Mouse (Mus musculus): ENCODE results near the gene P2ry12. TPM values are rescaled to one million over a fixed set of nuclear protein-coding genes. Genes with fewer than 3 reads are reported as not detected.

Gene P2ry12
- total RNA-seq, 1 experiment: 0.09 TPM

GRCm38 (mm10) chr3:59228730-59229551, 33.7 kb downstream of the P2ry12 start:
- no peaks in the 10 kb centered on the region for H3K9me3 ChIP-seq (ENCODE audit: control insufficient read depth, insufficient read depth, low read depth, low read length)
- DNase-seq (ENCODE audit: low read depth, low spot score): no peak
- no peak overlapping the region for H3K4me3 ChIP-seq (ENCODE audit: insufficient read depth in 1 of 2, low read depth in 1 of 2, low read length in 2 of 2, poor library complexity in 1 of 2, severe bottlenecking in 1 of 2)
- no peak overlapping the region for H3K27ac ChIP-seq (ENCODE audit: insufficient read depth, low read depth, low read length, poor library complexity, severe bottlenecking)
- in situ Hi-C loops (cut with MboI; ENCODE audit: low sequenced_read_pairs in 2 of 2, unreplicated experiment in 2 of 2): no loop called here
- H3K36me3 ChIP-seq (ENCODE audit: control insufficient read depth, insufficient read depth, low read length, poor library complexity, severe bottlenecking): no peaks in the 10 kb centered on the region
- TF ChIP-seq ZC3H11A (IDR thresholded peaks at IDR 0.05; ENCODE audit: borderline replicate concordance, low read depth, low read length) (no peak), HCFC1 (IDR thresholded peaks at IDR 0.05; ENCODE audit: borderline replicate concordance, insufficient read depth, low read length) (no peak), ZNF384 (IDR thresholded peaks at IDR 0.05; ENCODE audit: low read depth, low read length) (no peak), MAFK (IDR thresholded peaks at IDR 0.05; ENCODE audit: insufficient read depth, low read depth, low read length) (no peak), CHD2 (IDR thresholded peaks at IDR 0.05; ENCODE audit: low read depth, low read length) (no peak)
- H3K4me1 ChIP-seq (ENCODE audit: control insufficient read depth in 2 of 2, insufficient read depth in 2 of 2, low read length in 2 of 2, poor library complexity in 1 of 2): no peaks in the 10 kb centered on the region
- no peak overlapping the region for H3K9ac ChIP-seq (ENCODE audit: insufficient read depth, low read depth, low read length, poor library complexity, severe bottlenecking)

GRCm38 (mm10) chr3:59227696-59228095, 35.0 kb downstream of the P2ry12 start:
- in situ Hi-C loops (cut with MboI; ENCODE audit: low sequenced_read_pairs in 2 of 2, unreplicated experiment in 2 of 2): no loop called here
- H3K9ac ChIP-seq (ENCODE audit: insufficient read depth, low read depth, low read length, poor library complexity, severe bottlenecking): no peak overlapping the region

GRCm38 (mm10) chr3:59225411-59225810, 37.3 kb downstream of the P2ry12 start:
- Histone ChIP-seq H3K36me3 (ENCODE audit: control insufficient read depth, insufficient read depth, low read length, poor library complexity, severe bottlenecking) (no peaks in the 10 kb centered on the region), H3K27ac (ENCODE audit: insufficient read depth, low read depth, low read length, poor library complexity, severe bottlenecking) (no peak overlapping the region), H3K4me3 (ENCODE audit: insufficient read depth in 1 of 2, low read depth in 1 of 2, low read length in 2 of 2, poor library complexity in 1 of 2, severe bottlenecking in 1 of 2) (no peak overlapping the region), H3K9ac (ENCODE audit: insufficient read depth, low read depth, low read length, poor library complexity, severe bottlenecking) (no peak overlapping the region), H3K9me3 (ENCODE audit: control insufficient read depth, insufficient read depth, low read depth, low read length) (no peaks in the 10 kb centered on the region), H3K4me1 (ENCODE audit: control insufficient read depth in 2 of 2, insufficient read depth in 2 of 2, low read length in 2 of 2, poor library complexity in 1 of 2) (no peaks in the 10 kb centered on the region)
- in situ Hi-C loops (cut with MboI; ENCODE audit: low sequenced_read_pairs in 2 of 2, unreplicated experiment in 2 of 2): no loop called here
- DNase-seq (ENCODE audit: low read depth, low spot score): no peak
- TF ChIP-seq MAFK (IDR thresholded peaks at IDR 0.05; ENCODE audit: insufficient read depth, low read depth, low read length) (no peak), HCFC1 (IDR thresholded peaks at IDR 0.05; ENCODE audit: borderline replicate concordance, insufficient read depth, low read length) (no peak), ZC3H11A (IDR thresholded peaks at IDR 0.05; ENCODE audit: borderline replicate concordance, low read depth, low read length) (no peak), ZNF384 (IDR thresholded peaks at IDR 0.05; ENCODE audit: low read depth, low read length) (no peak), CHD2 (IDR thresholded peaks at IDR 0.05; ENCODE audit: low read depth, low read length) (no peak)

More at GRCm38 (mm10) chr3:59227696-59228095, 35.0 kb downstream of the P2ry12 start:
- no peak overlapping the region for H3K27ac ChIP-seq (ENCODE audit: insufficient read depth, low read depth, low read length, poor library complexity, severe bottlenecking)
- TF ChIP-seq ZC3H11A (IDR thresholded peaks at IDR 0.05; ENCODE audit: borderline replicate concordance, low read depth, low read length): no peak
- no peak for TF ChIP-seq MAFK (IDR thresholded peaks at IDR 0.05; ENCODE audit: insufficient read depth, low read depth, low read length)
- TF ChIP-seq ZNF384 (IDR thresholded peaks at IDR 0.05; ENCODE audit: low read depth, low read length): no peak
- TF ChIP-seq CHD2 (IDR thresholded peaks at IDR 0.05; ENCODE audit: low read depth, low read length): no peak
- TF ChIP-seq HCFC1 (IDR thresholded peaks at IDR 0.05; ENCODE audit: borderline replicate concordance, insufficient read depth, low read length): no peak
- no peak overlapping the region for H3K4me3 ChIP-seq (ENCODE audit: insufficient read depth in 1 of 2, low read depth in 1 of 2, low read length in 2 of 2, poor library complexity in 1 of 2, severe bottlenecking in 1 of 2)
- H3K36me3 ChIP-seq (ENCODE audit: control insufficient read depth, insufficient read depth, low read length, poor library complexity, severe bottlenecking): no peaks in the 10 kb centered on the region
- no peak for DNase-seq (ENCODE audit: low read depth, low spot score)
- no peaks in the 10 kb centered on the region for H3K4me1 ChIP-seq (ENCODE audit: control insufficient read depth in 2 of 2, insufficient read depth in 2 of 2, low read length in 2 of 2, poor library complexity in 1 of 2)
- no peaks in the 10 kb centered on the region for H3K9me3 ChIP-seq (ENCODE audit: control insufficient read depth, insufficient read depth, low read depth, low read length)

GRCm38 (mm10) chr3:59222303-59222702, 40.4 kb downstream of the P2ry12 start:
- H3K27ac ChIP-seq (ENCODE audit: insufficient read depth, low read depth, low read length, poor library complexity, severe bottlenecking): no peak overlapping the region
- in situ Hi-C loops (cut with MboI; ENCODE audit: low sequenced_read_pairs in 2 of 2, unreplicated experiment in 2 of 2): no loop called here
- no peak overlapping the region for H3K4me3 ChIP-seq (ENCODE audit: insufficient read depth in 1 of 2, low read depth in 1 of 2, low read length in 2 of 2, poor library complexity in 1 of 2, severe bottlenecking in 1 of 2)
- no peaks in the 10 kb centered on the region for H3K9me3 ChIP-seq (ENCODE audit: control insufficient read depth, insufficient read depth, low read depth, low read length)
- TF ChIP-seq MAFK (IDR thresholded peaks at IDR 0.05; ENCODE audit: insufficient read depth, low read depth, low read length) (no peak), ZC3H11A (IDR thresholded peaks at IDR 0.05; ENCODE audit: borderline replicate concordance, low read depth, low read length) (no peak), CHD2 (IDR thresholded peaks at IDR 0.05; ENCODE audit: low read depth, low read length) (no peak), ZNF384 (IDR thresholded peaks at IDR 0.05; ENCODE audit: low read depth, low read length) (no peak), HCFC1 (IDR thresholded peaks at IDR 0.05; ENCODE audit: borderline replicate concordance, insufficient read depth, low read length) (no peak)
- H3K4me1 ChIP-seq (ENCODE audit: control insufficient read depth in 2 of 2, insufficient read depth in 2 of 2, low read length in 2 of 2, poor library complexity in 1 of 2): no peaks in the 10 kb centered on the region
- H3K9ac ChIP-seq (ENCODE audit: insufficient read depth, low read depth, low read length, poor library complexity, severe bottlenecking): no peak overlapping the region
- DNase-seq (ENCODE audit: low read depth, low spot score): no peak
- H3K36me3 ChIP-seq (ENCODE audit: control insufficient read depth, insufficient read depth, low read length, poor library complexity, severe bottlenecking): no peaks in the 10 kb centered on the region
